Mouse (Mus musculus) C2C12 (cell line): ENCODE data around the gene Gm19935. TPM values are rescaled to one million over a fixed set of nuclear protein-coding genes. Genes with fewer than 3 reads are reported as not detected.

Source experiments
- H3K27me3 ChIP-seq: one replicate; pipeline ENCODE4 v1.6.1; 2011; ENCODE audit not compliant: control insufficient read depth, insufficient read depth, insufficient read length
- H3K36me3 ChIP-seq: one replicate; pipeline ENCODE4 v1.6.1; 2011; ENCODE audit not compliant: control insufficient read depth, insufficient read depth
- H3K4me3 ChIP-seq: one replicate; pipeline ENCODE4 v1.5.1; 2011; ENCODE audit warnings: mild to moderate bottlenecking, control low read depth; ENCODE audit not compliant: poor library complexity, insufficient read depth, severe bottlenecking
- H3K79me2 ChIP-seq: one replicate; pipeline ENCODE4 v1.6.1; 2011; ENCODE audit not compliant: control insufficient read depth, insufficient read depth
- H3K79me3 ChIP-seq: one replicate; pipeline ENCODE4 v1.6.1; 2011; ENCODE audit warnings: low read depth, control low read depth
- H3ac ChIP-seq: one replicate; pipeline ENCODE3; 2011; ENCODE audit warnings: low read depth; ENCODE audit not compliant: control insufficient read depth, insufficient read length
- CEBPB ChIP-seq: IDR thresholded peaks from one replicate; pipeline ENCODE4 v1.6.1; 2011; ENCODE audit warnings: low read depth, mild to moderate bottlenecking, control low read depth, moderate library complexity
- CTCF ChIP-seq: IDR thresholded peaks from one replicate; pipeline ENCODE4 v1.5.1; 2011; ENCODE audit not compliant: control insufficient read depth, insufficient read depth, insufficient read length
- FOSL1 ChIP-seq: IDR thresholded peaks from one replicate; pipeline ENCODE4 v1.8.0; 2011; ENCODE audit warnings: mild to moderate bottlenecking, low read length; ENCODE audit not compliant: poor library complexity, insufficient read depth, severe bottlenecking
- MAX ChIP-seq: IDR thresholded peaks from one replicate; pipeline ENCODE4 v1.6.1; 2011; ENCODE audit warnings: mild to moderate bottlenecking, control low read depth
- MYOD1 ChIP-seq: IDR thresholded peaks from one replicate; pipeline ENCODE4 v1.6.1; 2011; ENCODE audit warnings: low read depth; ENCODE audit not compliant: control insufficient read depth, insufficient read length
- MYOG ChIP-seq: IDR thresholded peaks from one replicate; pipeline ENCODE4 v1.6.1; 2011; ENCODE audit not compliant: control insufficient read depth, insufficient read length; ENCODE audit errors: extremely low read depth
- USF1 ChIP-seq: IDR thresholded peaks from one replicate; pipeline ENCODE4 v1.6.1; 2011; ENCODE audit warnings: low read depth, mild to moderate bottlenecking, control low read depth, moderate library complexity
- polyA plus RNA-seq: library from polyadenylated mRNA; unstranded; fragments of >200 nt; fragmentation: generic; extraction: Trizol; gene quantifications from one replicate; pipeline ENCODE4 v1.2.1, GENCODE M21; 2012; ENCODE audit warnings: missing spikeins

Gm19935 gene
- polyA plus RNA-seq, 1 experiment = 0.04 TPM

DNA sequence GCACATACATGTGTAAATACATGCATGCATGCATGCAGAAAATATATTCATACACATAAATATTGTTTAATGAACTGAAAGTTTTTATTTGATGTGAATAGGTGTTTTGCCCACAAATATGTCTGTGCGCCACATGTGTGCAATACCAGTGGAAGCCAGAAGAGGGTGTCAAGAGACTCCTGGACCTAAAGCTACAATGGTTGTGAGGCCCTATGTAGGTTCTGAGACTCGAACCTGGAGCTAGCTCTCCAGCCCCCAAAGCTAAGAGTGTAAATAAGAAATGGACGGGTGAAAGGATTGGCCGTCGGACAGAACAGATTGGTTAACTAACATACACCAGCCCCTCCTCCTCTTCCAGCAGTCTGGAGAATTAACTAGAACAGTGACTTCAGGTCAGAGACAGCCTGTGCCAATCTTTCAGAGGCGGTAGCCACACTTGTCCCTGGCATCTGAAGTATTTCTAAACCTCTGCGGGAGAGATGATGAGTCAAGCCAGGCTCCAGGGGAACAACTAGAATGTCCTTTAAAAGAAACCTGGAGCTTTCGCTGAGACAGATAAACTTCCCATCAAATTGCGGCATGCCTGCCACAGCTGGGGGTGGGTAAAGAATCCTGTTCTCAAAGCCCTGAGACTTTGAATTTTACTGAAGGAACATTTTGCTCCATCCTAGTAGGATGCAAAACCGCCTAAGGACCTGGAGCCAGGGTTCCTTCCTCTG lies 3.4 kb downstream of the Gm19935 start:
- no peaks in the 10 kb centered on the region for H3K79me2 ChIP-seq
- H3K79me3 ChIP-seq = no peaks in the 10 kb centered on the region
- no peaks in the 10 kb centered on the region for H3K36me3 ChIP-seq
- H3K27me3 ChIP-seq = no peaks in the 10 kb centered on the region
- no peak overlapping the region for H3ac ChIP-seq
- no peak overlapping the region for H3K4me3 ChIP-seq
- TF ChIP-seq MYOD1 (no peak), CTCF (no peak), MAX (no peak), CEBPB (no peak), FOSL1 (no peak), MYOG (no peak), USF1 (no peak)

DNA sequence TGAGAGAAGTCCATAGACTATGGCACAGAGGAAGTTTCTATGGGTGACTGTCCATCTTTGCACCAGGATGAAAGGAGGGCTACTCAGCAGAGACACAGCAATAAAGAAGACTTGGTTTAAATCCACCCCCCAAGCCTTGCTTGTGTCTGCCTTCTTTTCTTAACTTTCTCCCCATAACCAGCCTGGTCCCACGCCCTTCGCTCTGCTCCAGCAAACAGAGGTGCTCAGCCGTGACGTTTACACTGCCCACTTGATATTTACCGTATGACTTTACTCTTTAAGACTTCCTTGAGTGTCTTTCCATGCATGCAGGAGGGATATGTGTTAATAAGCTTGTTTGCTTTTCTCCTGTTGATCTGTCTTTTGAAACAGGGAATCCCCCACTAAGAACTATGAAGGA lies 17.7 kb downstream of the Gm19935 start:
- H3K4me3 ChIP-seq = no peak overlapping the region
- TF ChIP-seq USF1 (no peak), MYOG (no peak), FOSL1 (no peak), CTCF (no peak), MAX (no peak), MYOD1 (no peak), CEBPB (no peak)
- no peaks in the 10 kb centered on the region for H3K36me3 ChIP-seq

DNA sequence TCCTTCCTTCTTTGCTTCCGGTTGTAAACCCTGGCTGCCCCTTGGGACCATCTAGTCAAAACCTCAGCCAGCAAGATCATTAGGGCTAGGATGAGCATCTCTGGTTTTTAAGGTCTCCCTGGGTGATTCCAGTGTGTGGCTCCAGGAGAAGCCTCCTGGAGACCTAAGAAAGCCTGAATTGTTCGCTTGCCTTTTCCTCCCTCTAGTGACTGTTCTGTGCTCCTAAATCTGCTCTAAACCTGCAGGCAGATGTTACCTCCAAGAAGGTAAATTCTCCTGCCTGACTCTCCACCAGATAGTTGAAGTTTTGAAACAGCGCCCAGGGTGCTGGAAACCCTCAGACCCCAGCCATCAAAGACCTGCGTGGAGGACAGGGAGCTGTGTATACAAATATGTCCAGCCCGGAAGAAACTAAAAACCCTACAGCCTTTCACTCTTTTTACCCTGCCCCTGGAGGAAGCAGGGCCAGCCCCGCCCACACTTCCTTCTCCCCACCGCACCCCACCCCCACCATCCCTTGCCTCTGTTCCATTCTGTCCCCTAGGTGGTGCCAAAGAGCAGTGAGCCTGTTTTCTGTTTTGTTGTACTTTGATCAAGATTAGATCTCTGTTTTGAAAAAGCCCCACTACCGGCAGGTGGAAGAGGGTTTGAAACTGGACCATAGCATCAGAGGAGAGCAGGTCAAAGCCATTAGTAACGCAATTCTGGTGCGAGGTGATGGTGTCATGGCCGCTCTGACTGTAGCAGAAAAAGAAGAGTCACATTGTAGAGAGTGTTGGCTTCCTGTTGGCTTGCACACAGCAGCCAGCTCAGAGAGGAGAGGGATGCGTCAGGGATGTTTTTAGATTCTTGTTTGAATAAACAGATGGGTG lies 22.0 kb downstream of the Gm19935 start:
- H3ac ChIP-seq = peak overlapping the region; percentile 23
- H3K4me3 ChIP-seq = no peak overlapping the region
- no peaks in the 10 kb centered on the region for H3K36me3 ChIP-seq
- TF ChIP-seq CTCF (peak; percentile 31), MYOG (no peak)
- H3K79me2 ChIP-seq = no peaks in the 10 kb centered on the region
- no peaks in the 10 kb centered on the region for H3K79me3 ChIP-seq
- H3K27me3 ChIP-seq = no peaks in the 10 kb centered on the region

More for the DNA sequence above, 17.7 kb downstream of the Gm19935 start:
- no peaks in the 10 kb centered on the region for H3K79me3 ChIP-seq
- H3ac ChIP-seq = no peak overlapping the region
- H3K79me2 ChIP-seq = no peaks in the 10 kb centered on the region
- H3K27me3 ChIP-seq = peaks cover 4% of the 10 kb centered on the region

DNA sequence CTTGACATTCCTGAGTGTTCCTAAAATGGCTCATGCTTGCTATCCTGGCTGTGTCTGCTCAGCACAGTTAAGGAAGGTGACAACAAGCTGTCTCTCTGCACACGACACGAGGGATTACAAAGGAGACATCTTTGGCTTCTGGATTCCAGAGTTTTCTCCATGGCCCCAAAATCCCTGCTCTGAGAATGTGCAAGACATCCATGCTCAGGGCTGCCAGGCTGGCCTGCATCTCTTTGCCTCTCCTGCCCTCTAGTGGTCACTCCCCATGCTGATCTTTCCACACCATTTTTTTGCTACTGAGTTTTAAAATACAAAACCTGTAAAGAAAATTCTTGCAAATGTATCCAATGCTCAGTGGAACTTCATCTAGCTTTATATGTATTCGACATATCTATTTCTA lies 23.5 kb downstream of the Gm19935 start:
- no peak overlapping the region for H3ac ChIP-seq
- H3K79me3 ChIP-seq = no peaks in the 10 kb centered on the region
- no peaks in the 10 kb centered on the region for H3K79me2 ChIP-seq
- no peak overlapping the region for H3K4me3 ChIP-seq
- TF ChIP-seq CEBPB (no peak), CTCF (peak; percentile 67)
- no peaks in the 10 kb centered on the region for H3K27me3 ChIP-seq
- H3K36me3 ChIP-seq = no peaks in the 10 kb centered on the region

GRCm38 (mm10) chr8:90791616-90792015 lies 25.6 kb downstream of the Gm19935 start:
- Histone ChIP-seq H3ac (no peak overlapping the region), H3K79me3 (no peaks in the 10 kb centered on the region), H3K4me3 (no peak overlapping the region), H3K27me3 (no peaks in the 10 kb centered on the region), H3K79me2 (no peaks in the 10 kb centered on the region), H3K36me3 (no peaks in the 10 kb centered on the region)
- TF ChIP-seq MYOG = no peak
- no peak for TF ChIP-seq CEBPB
- no peak for TF ChIP-seq MYOD1
- no peak for TF ChIP-seq MAX
- no peak for TF ChIP-seq CTCF
- TF ChIP-seq FOSL1 = no peak
- TF ChIP-seq USF1 = no peak
